Mouse (Mus musculus): ENCODE results near the gene Gm20716. TPM values are rescaled to one million over a fixed set of nuclear protein-coding genes. Genes with fewer than 3 reads are reported as not detected.
A peak's percentile ranks its signal among the peaks of the same experiment; 100 is the strongest.

Gm20716 gene
- polyA plus RNA-seq, 1 experiment: 67.8 TPM

- Histone ChIP-seq H3K4me3 (ENCODE audit: low read depth, low read length) (no peak overlapping the region), H3K9me3 (replicated peaks; ENCODE audit: control insufficient read depth, insufficient read depth, low read length, poor library complexity, severe bottlenecking) (no peaks in the 10 kb centered on the region), H3K9ac (ENCODE audit: low read depth, poor library complexity, severe bottlenecking) (no peak overlapping the region), H3K4me1 (ENCODE audit: control insufficient read depth, insufficient read depth, low read length) (peaks cover under 1% of the 10 kb centered on the region), H3K27me3 (ENCODE audit: control insufficient read depth, insufficient read depth, low read length, poor library complexity, severe bottlenecking) (no peaks in the 10 kb centered on the region), H3K27ac (ENCODE audit: insufficient read depth, low read length) (no peak overlapping the region), H3K36me3 (ENCODE audit: control insufficient read depth, insufficient read depth, low read length, poor library complexity, severe bottlenecking) (no peaks in the 10 kb centered on the region)
- TF ChIP-seq POLR2A (IDR thresholded peaks at IDR 0.05; ENCODE audit: insufficient read depth, low read length) (no peak), CTCF (IDR thresholded peaks at IDR 0.05; ENCODE audit: low read depth, low read length) (peak; percentile 59)
These were observed 18.7 kb upstream of the Gm20716 start for GRCm38 (mm10) chr2:168248856-168249245.

- Histone ChIP-seq H3K36me3 (ENCODE audit: control insufficient read depth, insufficient read depth, low read length, poor library complexity, severe bottlenecking) (no peaks in the 10 kb centered on the region), H3K4me1 (ENCODE audit: control insufficient read depth, insufficient read depth, low read length) (no peaks in the 10 kb centered on the region), H3K27me3 (ENCODE audit: control insufficient read depth, insufficient read depth, low read length, poor library complexity, severe bottlenecking) (no peaks in the 10 kb centered on the region), H3K9me3 (replicated peaks; ENCODE audit: control insufficient read depth, insufficient read depth, low read length, poor library complexity, severe bottlenecking) (no peaks in the 10 kb centered on the region), H3K9ac (ENCODE audit: low read depth, poor library complexity, severe bottlenecking) (no peak overlapping the region), H3K27ac (ENCODE audit: insufficient read depth, low read length) (no peak overlapping the region), H3K4me3 (ENCODE audit: low read depth, low read length) (no peak overlapping the region)
- TF ChIP-seq CTCF (IDR thresholded peaks at IDR 0.05; ENCODE audit: low read depth, low read length): no peak
- no peak for TF ChIP-seq EP300 (IDR thresholded peaks at IDR 0.05; ENCODE audit: insufficient read depth, low read depth, low read length)
- TF ChIP-seq POLR2A (IDR thresholded peaks at IDR 0.05; ENCODE audit: insufficient read depth, low read length): no peak
These were observed 18.1 kb upstream of the Gm20716 start for GRCm38 (mm10) chr2:168248167-168248855.

- Histone ChIP-seq H3K36me3 (ENCODE audit: control insufficient read depth, insufficient read depth, low read length, poor library complexity, severe bottlenecking) (no peaks in the 10 kb centered on the region), H3K4me3 (ENCODE audit: low read depth, low read length) (no peak overlapping the region), H3K4me1 (ENCODE audit: control insufficient read depth, insufficient read depth, low read length) (no peaks in the 10 kb centered on the region), H3K9ac (ENCODE audit: low read depth, poor library complexity, severe bottlenecking) (no peak overlapping the region), H3K27ac (ENCODE audit: insufficient read depth, low read length) (no peak overlapping the region), H3K9me3 (replicated peaks; ENCODE audit: control insufficient read depth, insufficient read depth, low read length, poor library complexity, severe bottlenecking) (no peaks in the 10 kb centered on the region), H3K27me3 (ENCODE audit: control insufficient read depth, insufficient read depth, low read length, poor library complexity, severe bottlenecking) (no peaks in the 10 kb centered on the region)
- TF ChIP-seq POLR2A (IDR thresholded peaks at IDR 0.05; ENCODE audit: insufficient read depth, low read length): no peak
- no peak for TF ChIP-seq EP300 (IDR thresholded peaks at IDR 0.05; ENCODE audit: insufficient read depth, low read depth, low read length)
- TF ChIP-seq CTCF (IDR thresholded peaks at IDR 0.05; ENCODE audit: low read depth, low read length): no peak
These were observed 15.4 kb upstream of the Gm20716 start for GRCm38 (mm10) chr2:168245571-168245970.

- Histone ChIP-seq H3K4me3 (ENCODE audit: low read depth, low read length) (no peak overlapping the region), H3K27ac (ENCODE audit: insufficient read depth, low read length) (no peak overlapping the region), H3K9ac (ENCODE audit: low read depth, poor library complexity, severe bottlenecking) (no peak overlapping the region), H3K9me3 (replicated peaks; ENCODE audit: control insufficient read depth, insufficient read depth, low read length, poor library complexity, severe bottlenecking) (0 out of 2 replicates have a peak, but pooled peaks cover 2% of the 10 kb centered on the region), H3K36me3 (ENCODE audit: control insufficient read depth, insufficient read depth, low read length, poor library complexity, severe bottlenecking) (no peaks in the 10 kb centered on the region), H3K4me1 (ENCODE audit: control insufficient read depth, insufficient read depth, low read length) (no peaks in the 10 kb centered on the region), H3K27me3 (ENCODE audit: control insufficient read depth, insufficient read depth, low read length, poor library complexity, severe bottlenecking) (no peaks in the 10 kb centered on the region)
- TF ChIP-seq CTCF (IDR thresholded peaks at IDR 0.05; ENCODE audit: low read depth, low read length) (peak; percentile 30), EP300 (IDR thresholded peaks at IDR 0.05; ENCODE audit: insufficient read depth, low read depth, low read length) (no peak), POLR2A (IDR thresholded peaks at IDR 0.05; ENCODE audit: insufficient read depth, low read length) (no peak)
These were observed 13.1 kb upstream of the Gm20716 start for GRCm38 (mm10) chr2:168243278-168243677.

GRCm38 (mm10) chr2:168242841-168243240 is 12.7 kb upstream of the Gm20716 start:
- no peak overlapping the region for H3K4me3 ChIP-seq (ENCODE audit: low read depth, low read length)
- H3K27ac ChIP-seq (ENCODE audit: insufficient read depth, low read length): no peak overlapping the region
- TF ChIP-seq EP300 (IDR thresholded peaks at IDR 0.05; ENCODE audit: insufficient read depth, low read depth, low read length): no peak
- no peak for TF ChIP-seq POLR2A (IDR thresholded peaks at IDR 0.05; ENCODE audit: insufficient read depth, low read length)
- TF ChIP-seq CTCF (IDR thresholded peaks at IDR 0.05; ENCODE audit: low read depth, low read length): no peak
- H3K9me3 ChIP-seq (replicated peaks; ENCODE audit: control insufficient read depth, insufficient read depth, low read length, poor library complexity, severe bottlenecking): 0 out of 2 replicates have a peak, but pooled peaks cover 3% of the 10 kb centered on the region
- no peaks in the 10 kb centered on the region for H3K4me1 ChIP-seq (ENCODE audit: control insufficient read depth, insufficient read depth, low read length)
- no peak overlapping the region for H3K9ac ChIP-seq (ENCODE audit: low read depth, poor library complexity, severe bottlenecking)
- no peaks in the 10 kb centered on the region for H3K27me3 ChIP-seq (ENCODE audit: control insufficient read depth, insufficient read depth, low read length, poor library complexity, severe bottlenecking)
- no peaks in the 10 kb centered on the region for H3K36me3 ChIP-seq (ENCODE audit: control insufficient read depth, insufficient read depth, low read length, poor library complexity, severe bottlenecking)

DNA sequence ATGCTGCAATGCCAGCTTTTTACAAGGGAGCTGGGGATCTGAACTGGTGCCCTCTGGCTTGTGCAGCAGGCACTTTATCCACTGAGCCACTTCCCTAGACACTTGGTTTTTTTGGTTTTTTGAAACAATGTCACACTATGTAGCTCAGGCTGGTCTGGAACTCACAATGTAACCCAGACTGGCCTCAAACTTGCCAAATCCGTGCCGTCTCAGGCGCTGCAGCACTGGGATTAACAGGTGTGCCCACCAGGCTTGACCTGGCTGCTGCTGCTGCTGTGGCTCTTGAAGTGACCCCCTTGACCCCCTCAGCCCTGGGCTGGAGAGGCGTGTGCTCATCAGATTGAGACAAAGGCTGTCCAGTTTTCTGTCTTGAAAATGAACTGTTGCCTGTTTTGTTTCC is 8.2 kb upstream of the Gm20716 start:
- Histone ChIP-seq H3K9ac (ENCODE audit: low read depth, poor library complexity, severe bottlenecking) (no peak overlapping the region), H3K4me3 (ENCODE audit: low read depth, low read length) (no peak overlapping the region), H3K27ac (ENCODE audit: insufficient read depth, low read length) (no peak overlapping the region), H3K36me3 (ENCODE audit: control insufficient read depth, insufficient read depth, low read length, poor library complexity, severe bottlenecking) (no peaks in the 10 kb centered on the region), H3K9me3 (replicated peaks; ENCODE audit: control insufficient read depth, insufficient read depth, low read length, poor library complexity, severe bottlenecking) (peaks cover 7% of the 10 kb centered on the region; the same call in 1 of the 2 replicates), H3K4me1 (ENCODE audit: control insufficient read depth, insufficient read depth, low read length) (no peaks in the 10 kb centered on the region), H3K27me3 (ENCODE audit: control insufficient read depth, insufficient read depth, low read length, poor library complexity, severe bottlenecking) (no peaks in the 10 kb centered on the region)
- TF ChIP-seq CTCF (IDR thresholded peaks at IDR 0.05; ENCODE audit: low read depth, low read length): no peak
- TF ChIP-seq EP300 (IDR thresholded peaks at IDR 0.05; ENCODE audit: insufficient read depth, low read depth, low read length): no peak

Measured in ES-Bruce4 (cell line).